Mouse (Mus musculus) limb, embryonic 12.5 days (tissue): ENCODE results near the gene St8sia4. TPM values are rescaled to one million over a fixed set of nuclear protein-coding genes. Genes with fewer than 3 reads are reported as not detected.

ENCODE experiments used
- ATAC-seq: fragments of 200-750 bp; cut with Nextera tagmentation; 2 replicates; pipeline ENCODE4 v1.8.0; 2017; ENCODE audit warnings: low read depth, moderate TSS enrichment; ENCODE audit not compliant: insufficient number of reproducible peaks, insufficient read depth, low FRiP score, low TSS enrichment
- H3K27ac ChIP-seq: fragments of 300-500 bp; sonication (generic); 2 replicates; pipeline ENCODE4 v1.5.1; 2016; ENCODE audit warnings: mild to moderate bottlenecking, moderate library complexity
- H3K27me3 ChIP-seq: fragments of 300-500 bp; sonication (generic); 2 replicates; pipeline ENCODE4 v1.6.1; 2016; ENCODE audit warnings: mild to moderate bottlenecking, moderate library complexity
- H3K36me3 ChIP-seq: fragments of 300-500 bp; sonication (generic); 2 replicates; pipeline ENCODE4 v1.6.1; 2016; ENCODE audit warnings: mild to moderate bottlenecking, moderate library complexity
- H3K4me1 ChIP-seq: fragments of 300-500 bp; sonication (generic); replicated peaks from 2 replicates; pipeline ENCODE4 v1.6.1; 2016
- H3K4me2 ChIP-seq: fragments of 300-500 bp; sonication (generic); 2 replicates; pipeline ENCODE4 v1.6.1; 2016; ENCODE audit warnings: mild to moderate bottlenecking, moderate library complexity
- H3K4me3 ChIP-seq: fragments of 300-500 bp; sonication (generic); replicated peaks from 2 replicates; pipeline ENCODE4 v1.5.1; 2016; ENCODE audit warnings: mild to moderate bottlenecking
- H3K9ac ChIP-seq: fragments of 300-500 bp; sonication (generic); replicated peaks from 2 replicates; pipeline ENCODE4 v1.6.1; 2016; ENCODE audit warnings: mild to moderate bottlenecking, moderate library complexity
- H3K9me3 ChIP-seq: fragments of 300-500 bp; sonication (generic); 2 replicates; pipeline ENCODE4 v1.6.1; 2016; ENCODE audit warnings: mild to moderate bottlenecking, moderate library complexity
- WGBS: fragments of 180-500 bp; shearing (Covaris S2); methylation state at CpG from one replicate; pipeline ENCODE4 v1.1.7; 2016; 5-methylcytosine and 5-hydroxymethylcytosine counted together
- polyA plus RNA-seq: library from polyadenylated mRNA; unstranded; fragments of >200 nt; fragmentation: Nextera tagmentation; extraction: Ambion mirVana; gene quantifications from 2 replicates; pipeline ENCODE4 v1.2.1, GENCODE M21; 2016

Gene St8sia4
- polyA plus RNA-seq, 1 experiment from 2014 or later, result 3.7 TPM

- Histone ChIP-seq H3K4me2 (no peak overlapping the region), H3K4me1 (no peaks in the 10 kb centered on the region), H3K9ac (no peak overlapping the region), H3K27ac (no peak overlapping the region), H3K27me3 (no peaks in the 10 kb centered on the region), H3K36me3 (no peaks in the 10 kb centered on the region), H3K9me3 (no peaks in the 10 kb centered on the region), H3K4me3 (no peak overlapping the region)
- WGBS, result 81% methylated on average over 9 of the region's 9 CpGs
- no peak for ATAC-seq
Observed at GRCm38 (mm10) chr1:95655564-95655963, 11.8 kb downstream of the St8sia4 start.

DNA sequence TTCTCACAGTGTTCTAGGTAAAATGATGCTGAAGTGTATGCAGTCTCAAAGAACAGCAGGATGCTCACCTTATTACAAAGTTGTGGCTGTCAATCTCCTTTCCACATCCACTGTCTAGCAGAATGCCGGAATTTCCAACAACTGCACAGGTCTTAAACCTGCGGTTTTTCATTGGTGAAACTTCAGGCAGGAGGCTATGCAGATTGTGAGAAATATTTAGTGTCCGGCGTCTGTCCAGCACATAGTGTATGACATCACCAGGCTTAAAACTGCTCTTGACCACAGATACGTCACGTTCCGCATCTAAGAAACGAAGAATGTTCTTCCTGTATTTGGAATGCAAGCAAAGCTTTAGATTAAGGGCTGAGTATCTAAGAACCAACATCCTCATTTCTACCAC, 13.9 kb downstream of the St8sia4 start:
- Histone ChIP-seq H3K4me3 (no peak overlapping the region), H3K4me1 (no peaks in the 10 kb centered on the region), H3K9ac (no peak overlapping the region), H3K36me3 (no peaks in the 10 kb centered on the region), H3K4me2 (no peak overlapping the region), H3K27me3 (no peaks in the 10 kb centered on the region), H3K9me3 (no peaks in the 10 kb centered on the region), H3K27ac (no peak overlapping the region)
- no peak for ATAC-seq
- 89% methylated on average over 8 of the region's 8 CpGs for WGBS

- Histone ChIP-seq H3K27me3 (no peaks in the 10 kb centered on the region), H3K4me2 (no peak overlapping the region), H3K9me3 (no peaks in the 10 kb centered on the region), H3K27ac (no peak overlapping the region), H3K36me3 (no peaks in the 10 kb centered on the region), H3K4me3 (no peak overlapping the region), H3K4me1 (no peaks in the 10 kb centered on the region), H3K9ac (no peak overlapping the region)
- no peak for ATAC-seq
- 75% methylated on average over 2 of the region's 2 CpGs for WGBS
Observed at GRCm38 (mm10) chr1:95644292-95644691, 23.1 kb downstream of the St8sia4 start.

DNA sequence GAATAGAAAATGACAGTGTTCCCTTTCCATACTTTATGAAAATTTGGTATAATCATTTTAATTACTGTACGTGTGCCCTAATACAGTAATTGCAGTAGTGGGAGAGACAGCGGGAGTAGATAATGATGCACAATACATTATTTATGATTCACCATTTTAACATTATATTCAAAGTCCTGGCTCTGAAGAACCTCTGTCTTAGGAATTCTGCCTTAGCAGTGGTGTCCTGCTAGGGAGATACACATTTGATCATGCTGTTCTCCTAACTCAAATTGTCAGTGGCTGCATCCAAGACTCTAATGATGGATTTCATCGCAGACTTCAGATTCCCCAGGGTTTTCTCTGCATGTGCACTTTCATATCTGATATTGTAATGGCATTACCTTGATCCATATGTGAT, 28.4 kb downstream of the St8sia4 start:
- H3K4me3 ChIP-seq, result no peak overlapping the region
- H3K9me3 ChIP-seq, result 0 out of 2 replicates have a peak, but pooled peaks cover 4% of the 10 kb centered on the region
- H3K9ac ChIP-seq, result no peak overlapping the region
- no peak for ATAC-seq
- no peaks in the 10 kb centered on the region for H3K36me3 ChIP-seq
- H3K27me3 ChIP-seq, result no peaks in the 10 kb centered on the region
- H3K4me1 ChIP-seq, result no peaks in the 10 kb centered on the region
- WGBS, result 91% methylated on average over 3 of the region's 3 CpGs
- H3K4me2 ChIP-seq, result no peak overlapping the region
- H3K27ac ChIP-seq, result no peak overlapping the region

GRCm38 (mm10) chr1:95624376-95624775, 43.0 kb downstream of the St8sia4 start:
- Histone ChIP-seq H3K4me1 (no peaks in the 10 kb centered on the region), H3K9me3 (no peaks in the 10 kb centered on the region), H3K27me3 (no peaks in the 10 kb centered on the region), H3K4me2 (no peak overlapping the region), H3K9ac (no peak overlapping the region), H3K4me3 (no peak overlapping the region), H3K27ac (no peak overlapping the region), H3K36me3 (no peaks in the 10 kb centered on the region)
- WGBS, result 65% methylated on average over 5 of the region's 5 CpGs
- ATAC-seq, result no peak

DNA sequence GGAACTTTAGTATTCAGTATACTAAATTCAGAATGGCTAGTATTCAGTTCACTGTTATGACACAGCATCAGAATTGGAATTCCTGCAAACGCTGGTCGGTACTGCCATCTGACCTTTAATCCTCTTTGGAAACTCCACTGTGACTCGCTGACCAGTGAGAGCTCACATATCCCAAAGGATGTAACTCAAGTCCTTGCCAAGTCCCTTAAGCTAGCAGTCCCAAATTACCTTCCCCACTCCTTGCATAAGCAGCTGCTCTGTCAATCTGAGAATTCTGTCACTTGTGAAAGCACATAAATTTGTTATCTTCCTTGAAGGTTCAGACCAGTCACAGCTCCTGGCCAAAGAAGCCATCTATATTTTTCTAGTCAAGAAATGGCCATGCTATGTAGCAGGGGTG, 48.7 kb downstream of the St8sia4 start:
- ATAC-seq, result no peak
- Histone ChIP-seq H3K36me3 (no peaks in the 10 kb centered on the region), H3K9ac (no peak overlapping the region), H3K4me2 (no peak overlapping the region), H3K4me3 (no peak overlapping the region), H3K9me3 (no peaks in the 10 kb centered on the region), H3K27ac (no peak overlapping the region), H3K27me3 (no peaks in the 10 kb centered on the region), H3K4me1 (no peaks in the 10 kb centered on the region)
- 63% methylated on average over 3 of the region's 3 CpGs for WGBS

GRCm38 (mm10) chr1:95618125-95618524, 49.2 kb downstream of the St8sia4 start:
- ATAC-seq, result no peak
- WGBS, result 60% methylated on average over 3 of the region's 3 CpGs
- no peaks in the 10 kb centered on the region for H3K4me1 ChIP-seq

DNA sequence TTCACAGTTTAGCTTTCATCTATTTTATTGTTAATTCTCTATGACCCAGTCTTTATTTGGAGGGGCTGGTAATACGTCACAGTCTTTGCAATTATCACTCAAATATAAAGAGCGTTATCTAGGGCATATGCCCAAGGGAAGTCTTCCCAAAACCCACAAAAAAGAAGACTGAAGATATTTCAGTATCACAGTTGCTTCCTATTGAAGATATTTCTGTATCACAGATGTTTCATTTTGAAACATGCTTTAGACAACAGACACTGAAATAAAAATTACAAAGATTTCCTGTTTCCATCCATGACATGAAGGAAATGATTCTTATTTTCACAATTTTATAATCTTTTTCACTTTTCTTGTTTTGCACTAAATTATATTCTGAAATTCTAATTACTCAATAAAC, 57.4 kb downstream of the St8sia4 start:
- Histone ChIP-seq H3K9ac (no peak overlapping the region), H3K36me3 (no peaks in the 10 kb centered on the region), H3K27ac (no peak overlapping the region), H3K9me3 (no peaks in the 10 kb centered on the region), H3K4me3 (no peak overlapping the region), H3K4me1 (no peaks in the 10 kb centered on the region), H3K4me2 (no peak overlapping the region), H3K27me3 (no peaks in the 10 kb centered on the region)
- WGBS, result 87% methylated on average over 2 of the region's 2 CpGs
- ATAC-seq, result no peak

More at GRCm38 (mm10) chr1:95618125-95618524, 49.2 kb downstream of the St8sia4 start:
- H3K9ac ChIP-seq, result no peak overlapping the region
- H3K27me3 ChIP-seq, result no peaks in the 10 kb centered on the region
- H3K4me3 ChIP-seq, result no peak overlapping the region
- no peak overlapping the region for H3K4me2 ChIP-seq
- no peaks in the 10 kb centered on the region for H3K36me3 ChIP-seq
- no peak overlapping the region for H3K27ac ChIP-seq
- H3K9me3 ChIP-seq, result no peaks in the 10 kb centered on the region

DNA sequence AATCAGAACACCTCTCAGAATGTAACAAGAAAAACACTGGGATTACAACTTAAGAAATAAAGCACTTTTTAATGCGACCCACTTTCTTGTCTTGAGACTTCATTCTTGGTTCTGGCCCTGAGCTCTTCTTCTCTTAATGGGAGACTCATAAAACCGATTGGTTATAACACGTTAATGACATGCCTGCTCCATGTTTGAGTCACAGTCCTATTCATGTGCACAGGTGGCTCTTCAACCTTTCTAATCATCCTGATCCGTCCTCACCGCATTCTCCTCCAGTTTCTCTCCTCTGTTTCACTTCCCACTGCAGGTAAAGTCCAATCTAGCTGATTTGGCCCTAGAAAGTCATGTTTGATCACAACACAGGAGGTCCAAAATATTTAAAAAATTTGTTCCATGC, 58.3 kb downstream of the St8sia4 start:
- no peak overlapping the region for H3K4me3 ChIP-seq
- H3K4me2 ChIP-seq, result no peak overlapping the region
- no peaks in the 10 kb centered on the region for H3K27me3 ChIP-seq
- no peaks in the 10 kb centered on the region for H3K36me3 ChIP-seq
- WGBS, result 84% methylated on average over 5 of the region's 5 CpGs
- H3K4me1 ChIP-seq, result no peaks in the 10 kb centered on the region
- H3K9me3 ChIP-seq, result no peaks in the 10 kb centered on the region
- ATAC-seq, result no peak
- H3K9ac ChIP-seq, result no peak overlapping the region
- H3K27ac ChIP-seq, result no peak overlapping the region

DNA sequence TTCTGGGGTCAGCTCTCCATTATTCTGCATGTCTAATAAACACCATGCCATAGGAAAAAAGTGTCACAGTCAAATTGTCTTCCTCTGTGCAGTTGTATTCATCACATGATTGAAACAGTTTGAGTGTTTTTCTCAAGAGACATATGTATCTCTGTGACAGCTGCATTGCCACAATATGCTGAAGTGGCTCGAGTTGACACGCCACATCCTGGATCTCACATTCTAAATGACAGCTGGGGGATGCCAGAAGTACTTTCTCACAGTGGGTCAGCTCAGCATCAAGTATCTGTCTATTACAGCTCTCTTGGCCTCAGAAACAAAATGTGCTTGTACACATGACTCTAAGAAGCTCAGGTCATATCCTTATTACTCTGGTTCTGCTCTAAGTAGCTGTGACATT, 61.9 kb downstream of the St8sia4 start:
- H3K4me2 ChIP-seq, result no peak overlapping the region
- no peak overlapping the region for H3K9ac ChIP-seq
- H3K27ac ChIP-seq, result no peak overlapping the region
- H3K4me1 ChIP-seq, result no peaks in the 10 kb centered on the region
- H3K36me3 ChIP-seq, result no peaks in the 10 kb centered on the region
- no peaks in the 10 kb centered on the region for H3K27me3 ChIP-seq
- 72% methylated on average over 2 of the region's 2 CpGs for WGBS
- no peak for ATAC-seq
- H3K9me3 ChIP-seq, result no peaks in the 10 kb centered on the region
- no peak overlapping the region for H3K4me3 ChIP-seq

GRCm38 (mm10) chr1:95598108-95598507, 69.3 kb downstream of the St8sia4 start:
- H3K9me3 ChIP-seq, result no peaks in the 10 kb centered on the region
- WGBS, result 96% methylated on average over 1 of the region's 1 CpGs
- no peak overlapping the region for H3K27ac ChIP-seq
- H3K4me3 ChIP-seq, result no peak overlapping the region
- H3K36me3 ChIP-seq, result no peaks in the 10 kb centered on the region
- no peak for ATAC-seq
- no peaks in the 10 kb centered on the region for H3K4me1 ChIP-seq
- H3K4me2 ChIP-seq, result no peak overlapping the region
- no peak overlapping the region for H3K9ac ChIP-seq
- H3K27me3 ChIP-seq, result no peaks in the 10 kb centered on the region

- H3K36me3 ChIP-seq, result no peaks in the 10 kb centered on the region
- WGBS, result 97% methylated on average over 1 of the region's 1 CpGs
- H3K4me3 ChIP-seq, result no peak overlapping the region
- H3K27me3 ChIP-seq, result no peaks in the 10 kb centered on the region
- no peak overlapping the region for H3K4me2 ChIP-seq
- no peak for ATAC-seq
- no peak overlapping the region for H3K9ac ChIP-seq
- no peaks in the 10 kb centered on the region for H3K9me3 ChIP-seq
- H3K27ac ChIP-seq, result no peak overlapping the region
- H3K4me1 ChIP-seq, result no peaks in the 10 kb centered on the region
Observed at GRCm38 (mm10) chr1:95596825-95597224, 70.5 kb downstream of the St8sia4 start.
